Mouse (Mus musculus): ENCODE measurements around the gene Megf6. TPM values are rescaled to one million over a fixed set of nuclear protein-coding genes. Genes with fewer than 3 reads are reported as not detected.

Megf6 gene
- total and polyA plus RNA-seq, 2 experiments = 0.28 to 1.4 TPM

DNA sequence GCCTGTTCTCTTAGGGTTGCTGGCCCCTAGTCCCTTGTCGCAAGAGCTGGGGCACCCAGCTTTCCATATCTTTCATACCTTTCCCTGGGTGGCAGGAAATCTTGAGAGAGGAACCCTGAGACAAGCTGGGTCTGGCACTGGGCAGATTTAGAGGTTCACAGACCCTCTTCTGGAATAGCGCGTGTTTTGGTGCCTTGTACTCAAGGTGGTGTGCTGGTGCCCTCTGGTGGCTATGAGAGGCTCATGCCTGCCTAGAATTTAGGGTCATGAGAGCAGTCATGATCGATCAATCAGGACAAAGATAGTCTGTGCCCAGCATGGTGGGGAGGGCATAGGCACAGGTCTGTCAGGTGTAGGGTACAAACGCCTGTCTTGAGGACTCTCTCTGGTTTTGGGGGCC is 36.7 kb downstream of the Megf6 start:
- H3K36me3 ChIP-seq (ENCODE audit: control insufficient read depth, insufficient read depth, low read length) = no peaks in the 10 kb centered on the region
- no peak overlapping the region for H3K9ac ChIP-seq (ENCODE audit: low read depth, low read length)
- WGBS = 13% methylated on average over 5 of the region's 5 CpGs
- no peaks in the 10 kb centered on the region; the same call in 1 of the 2 replicates for H3K4me1 ChIP-seq (ENCODE audit: control insufficient read depth, insufficient read depth, low read length)
- H3K27me3 ChIP-seq (ENCODE audit: control insufficient read depth, insufficient read depth, low read length) = no peaks in the 10 kb centered on the region
- no peak overlapping the region for H3K4me3 ChIP-seq (ENCODE audit: insufficient read depth, low read depth, low read length)
- TF ChIP-seq CTCF (IDR thresholded peaks at IDR 0.05; ENCODE audit: low read depth, low read length) (peak; percentile 95), POLR2A (IDR thresholded peaks at IDR 0.05; ENCODE audit: extremely low read depth, insufficient read depth, low read length) (no peak)
- H3K27ac ChIP-seq (replicated peaks; ENCODE audit: insufficient read depth, low read depth, low read length) = no peak overlapping the region
- no peaks in the 10 kb centered on the region for H3K79me2 ChIP-seq (ENCODE audit: control insufficient read depth, insufficient read depth, low read length)
- peak; percentile 58 for DNase-seq (ENCODE audit: extremely low read depth, low read depth, low spot score)

DNA sequence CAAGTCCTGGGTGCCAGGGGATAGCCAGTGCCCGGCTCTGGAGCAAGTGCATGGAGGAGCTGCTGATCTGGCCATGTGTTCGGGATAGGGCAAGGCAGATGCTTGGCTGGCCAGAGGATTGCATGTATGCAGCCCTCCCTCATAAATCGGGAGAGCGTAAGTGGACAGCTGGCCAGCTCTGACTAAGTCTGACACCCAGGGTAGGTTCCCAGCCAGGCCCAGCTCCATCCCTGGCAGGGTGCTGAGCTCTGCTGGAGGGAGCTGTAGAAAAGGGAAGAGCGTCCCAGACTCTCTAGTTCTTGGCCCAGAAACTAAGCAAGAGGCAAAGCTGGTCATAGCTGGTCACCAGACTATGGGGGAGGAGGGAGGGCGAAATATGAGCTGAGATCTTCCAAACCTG is 38.5 kb downstream of the Megf6 start:
- H3K27ac ChIP-seq (replicated peaks; ENCODE audit: insufficient read depth, low read depth, low read length) = no peak overlapping the region
- DNase-seq (ENCODE audit: extremely low read depth, low read depth, low spot score) = no peak
- H3K27me3 ChIP-seq (ENCODE audit: control insufficient read depth, insufficient read depth, low read length) = no peaks in the 10 kb centered on the region
- no peak for TF ChIP-seq POLR2A (IDR thresholded peaks at IDR 0.05; ENCODE audit: extremely low read depth, insufficient read depth, low read length)
- no peak for TF ChIP-seq CTCF (IDR thresholded peaks at IDR 0.05; ENCODE audit: low read depth, low read length)
- no peak overlapping the region for H3K9ac ChIP-seq (ENCODE audit: low read depth, low read length)
- H3K79me2 ChIP-seq (ENCODE audit: control insufficient read depth, insufficient read depth, low read length) = no peaks in the 10 kb centered on the region
- no peaks in the 10 kb centered on the region; the same call in 1 of the 2 replicates for H3K4me1 ChIP-seq (ENCODE audit: control insufficient read depth, insufficient read depth, low read length)
- H3K4me3 ChIP-seq (ENCODE audit: insufficient read depth, low read depth, low read length) = no peak overlapping the region
- 71% methylated on average over 6 of the region's 6 CpGs for WGBS
- H3K36me3 ChIP-seq (ENCODE audit: control insufficient read depth, insufficient read depth, low read length) = no peaks in the 10 kb centered on the region

DNA sequence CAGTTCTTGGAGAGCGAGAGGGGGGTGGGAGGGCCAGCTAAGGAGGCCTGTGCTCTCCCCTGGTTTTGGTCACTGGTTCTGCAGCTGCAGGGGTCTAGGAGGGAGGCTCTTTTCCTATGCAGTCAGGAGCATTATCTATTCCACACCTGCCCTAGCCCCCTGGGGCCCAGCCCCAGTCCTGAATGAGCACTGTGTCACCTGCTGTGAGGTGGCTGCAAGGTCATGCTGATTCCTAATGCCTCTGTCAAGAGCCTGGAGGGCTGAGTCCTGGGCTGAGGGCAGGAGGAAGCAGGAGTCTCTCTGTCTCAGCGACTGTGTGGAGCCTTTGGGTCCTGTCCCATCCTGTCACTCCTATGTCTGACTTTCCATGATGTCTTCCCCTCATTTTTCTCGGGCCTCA is 39.3 kb downstream of the Megf6 start:
- H3K27me3 ChIP-seq (ENCODE audit: control insufficient read depth, insufficient read depth, low read length) = no peaks in the 10 kb centered on the region
- TF ChIP-seq POLR2A (IDR thresholded peaks at IDR 0.05; ENCODE audit: extremely low read depth, insufficient read depth, low read length) = no peak
- WGBS = 32% methylated on average over 3 of the region's 3 CpGs
- no peak overlapping the region for H3K27ac ChIP-seq (replicated peaks; ENCODE audit: insufficient read depth, low read depth, low read length)
- H3K9ac ChIP-seq (ENCODE audit: low read depth, low read length) = no peak overlapping the region
- H3K36me3 ChIP-seq (ENCODE audit: control insufficient read depth, insufficient read depth, low read length) = no peaks in the 10 kb centered on the region
- H3K4me1 ChIP-seq (ENCODE audit: control insufficient read depth, insufficient read depth, low read length) = no peaks in the 10 kb centered on the region; the same call in 1 of the 2 replicates
- DNase-seq (ENCODE audit: extremely low read depth, low read depth, low spot score) = no peak
- no peaks in the 10 kb centered on the region for H3K79me2 ChIP-seq (ENCODE audit: control insufficient read depth, insufficient read depth, low read length)
- no peak overlapping the region for H3K4me3 ChIP-seq (ENCODE audit: insufficient read depth, low read depth, low read length)

DNA sequence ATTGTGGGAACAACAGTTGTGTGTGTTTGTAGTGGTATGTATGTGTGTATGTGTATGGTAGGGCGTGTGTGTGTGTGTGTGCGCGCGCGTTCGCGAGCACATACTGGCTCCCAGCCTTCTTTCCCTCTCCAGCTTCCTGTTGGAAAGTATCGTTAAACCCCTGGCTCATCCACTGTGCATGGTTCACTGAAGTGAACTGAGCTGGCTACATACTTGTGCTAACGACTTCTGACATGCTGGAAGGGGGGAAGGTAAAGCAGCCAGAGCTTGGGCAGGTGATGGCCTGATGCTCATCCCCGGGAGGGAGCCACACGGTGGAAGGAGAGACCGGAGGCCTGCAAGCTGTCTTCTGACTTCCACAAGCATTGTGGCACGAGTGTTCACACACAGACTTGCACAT is 40.9 kb downstream of the Megf6 start:
- Histone ChIP-seq H3K27me3 (ENCODE audit: control insufficient read depth, insufficient read depth, low read length) (no peaks in the 10 kb centered on the region), H3K4me1 (ENCODE audit: control insufficient read depth, insufficient read depth, low read length) (no peaks in the 10 kb centered on the region), H3K9ac (ENCODE audit: low read depth, low read length) (no peak overlapping the region), H3K4me3 (ENCODE audit: insufficient read depth, low read depth, low read length) (no peak overlapping the region), H3K27ac (replicated peaks; ENCODE audit: insufficient read depth, low read depth, low read length) (no peak overlapping the region), H3K36me3 (ENCODE audit: control insufficient read depth, insufficient read depth, low read length) (no peaks in the 10 kb centered on the region), H3K79me2 (ENCODE audit: control insufficient read depth, insufficient read depth, low read length) (no peaks in the 10 kb centered on the region)
- DNase-seq (ENCODE audit: extremely low read depth, low read depth, low spot score) = no peak
- WGBS = 78% methylated on average over 13 of the region's 13 CpGs
- TF ChIP-seq POLR2A (IDR thresholded peaks at IDR 0.05; ENCODE audit: extremely low read depth, insufficient read depth, low read length) (no peak), CTCF (IDR thresholded peaks at IDR 0.05; ENCODE audit: low read depth, low read length) (no peak)

DNA sequence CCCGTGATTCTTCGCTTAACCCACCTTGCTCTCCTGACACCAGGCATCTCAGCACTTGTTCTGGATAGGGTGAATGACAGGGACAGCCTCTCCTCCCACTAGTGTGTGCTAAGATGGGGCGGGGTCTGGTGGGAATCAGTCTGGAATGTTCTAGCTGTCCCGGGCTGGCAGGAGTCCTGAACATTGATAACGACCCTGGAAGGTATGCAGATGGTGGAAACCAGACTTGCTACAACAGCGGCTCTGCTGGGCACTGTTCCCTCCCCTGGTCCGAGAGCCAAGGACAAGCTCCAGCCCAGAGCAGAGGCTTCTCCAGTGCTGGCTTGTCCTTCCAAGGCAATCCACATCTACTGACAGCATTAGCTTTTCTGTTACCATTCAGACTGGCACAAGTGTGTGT is 43.1 kb downstream of the Megf6 start:
- no peaks in the 10 kb centered on the region for H3K27me3 ChIP-seq (ENCODE audit: control insufficient read depth, insufficient read depth, low read length)
- no peaks in the 10 kb centered on the region for H3K36me3 ChIP-seq (ENCODE audit: control insufficient read depth, insufficient read depth, low read length)
- no peak overlapping the region for H3K27ac ChIP-seq (replicated peaks; ENCODE audit: insufficient read depth, low read depth, low read length)
- no peak overlapping the region for H3K9ac ChIP-seq (ENCODE audit: low read depth, low read length)
- no peak overlapping the region for H3K4me3 ChIP-seq (ENCODE audit: insufficient read depth, low read depth, low read length)
- TF ChIP-seq POLR2A (IDR thresholded peaks at IDR 0.05; ENCODE audit: extremely low read depth, insufficient read depth, low read length) (no peak), CTCF (IDR thresholded peaks at IDR 0.05; ENCODE audit: low read depth, low read length) (no peak)
- H3K79me2 ChIP-seq (ENCODE audit: control insufficient read depth, insufficient read depth, low read length) = no peaks in the 10 kb centered on the region
- WGBS = 43% methylated on average over 7 of the region's 7 CpGs
- DNase-seq (ENCODE audit: extremely low read depth, low read depth, low spot score) = no peak
- no peaks in the 10 kb centered on the region for H3K4me1 ChIP-seq (ENCODE audit: control insufficient read depth, insufficient read depth, low read length)

DNA sequence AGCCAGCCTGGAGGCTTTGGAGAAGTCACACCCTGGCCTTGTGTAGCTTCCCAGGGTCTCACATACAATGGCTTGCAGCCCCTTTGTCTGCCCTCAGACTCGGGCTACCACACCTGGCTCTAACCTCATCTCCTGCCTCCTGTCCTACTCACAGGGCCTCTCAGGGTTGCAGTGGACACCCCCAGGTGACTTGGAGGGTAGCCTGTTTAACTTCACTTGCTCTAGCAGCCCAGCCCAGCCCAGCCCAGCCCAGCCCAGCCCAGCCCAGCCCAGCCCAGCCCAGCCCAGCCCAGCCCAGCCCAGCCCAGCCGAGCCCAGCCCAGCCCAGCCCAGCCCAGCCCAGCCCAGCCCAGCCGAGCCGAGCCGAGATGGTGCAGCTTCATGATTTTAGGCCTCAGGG is 43.5 kb downstream of the Megf6 start:
- WGBS = 17% methylated on average over 5 of the region's 5 CpGs
- no peaks in the 10 kb centered on the region for H3K79me2 ChIP-seq (ENCODE audit: control insufficient read depth, insufficient read depth, low read length)
- H3K4me3 ChIP-seq (ENCODE audit: insufficient read depth, low read depth, low read length) = no peak overlapping the region
- H3K9ac ChIP-seq (ENCODE audit: low read depth, low read length) = no peak overlapping the region
- no peaks in the 10 kb centered on the region for H3K36me3 ChIP-seq (ENCODE audit: control insufficient read depth, insufficient read depth, low read length)
- H3K27ac ChIP-seq (replicated peaks; ENCODE audit: insufficient read depth, low read depth, low read length) = no peak overlapping the region
- H3K4me1 ChIP-seq (ENCODE audit: control insufficient read depth, insufficient read depth, low read length) = no peaks in the 10 kb centered on the region
- TF ChIP-seq CTCF (IDR thresholded peaks at IDR 0.05; ENCODE audit: low read depth, low read length) (no peak), POLR2A (IDR thresholded peaks at IDR 0.05; ENCODE audit: extremely low read depth, insufficient read depth, low read length) (no peak)
- H3K27me3 ChIP-seq (ENCODE audit: control insufficient read depth, insufficient read depth, low read length) = no peaks in the 10 kb centered on the region
- DNase-seq (ENCODE audit: extremely low read depth, low read depth, low spot score) = no peak

Measured in liver, adult 2 months (tissue).